21 mouse cellular contexts compared by ENCODE assay signal in the genomic region with DNA sequence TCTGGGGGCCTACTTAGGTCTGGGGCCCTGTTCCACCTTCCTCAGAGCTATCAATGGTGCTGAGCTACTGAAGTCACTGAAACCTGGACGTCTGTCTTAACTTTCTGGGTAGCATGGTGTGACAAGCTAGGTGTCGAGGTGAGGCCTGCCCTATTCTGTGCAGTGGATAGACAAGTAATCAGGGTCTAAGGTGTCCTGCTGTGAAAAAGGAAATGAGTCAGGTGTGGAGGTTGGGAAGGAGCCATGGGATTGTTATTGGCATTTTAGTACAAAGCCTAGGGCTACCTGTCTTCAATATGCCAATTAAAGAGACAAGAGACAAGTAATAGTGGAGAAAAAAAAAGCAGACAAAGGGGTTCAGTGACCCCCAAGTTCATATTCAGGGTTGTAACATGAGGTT.
"Had no signal": no experiment of that assay in that cellular context is flagged by ENCODE, and none has a peak within 500 bp of the region (broad histone marks: within the 10 kb centered on the region; RNA-seq: fewer than 3 reads in every experiment).

No protein-coding gene starts in this region.

- H3K9ac ChIP-seq: heart, embryonic 12.5 days; hindbrain, embryonic 14.5 days; limb, embryonic 13.5 days; limb, embryonic 15.5 days; liver, embryonic 12.5 days; liver, embryonic 14.5 days had no signal

- ATAC-seq: hindbrain, embryonic 16.5 days; inflammation-experienced regulatory T-cells, adult 6 months; liver, embryonic 12.5 days had no signal

- H3K27me3 ChIP-seq: heart, embryonic 12.5 days; limb, embryonic 13.5 days; limb, embryonic 15.5 days had no signal

- DNase-seq: gastrocnemius, postnatal 10 days; gastrocnemius, postnatal 36 days; heart, postnatal 10 days; kidney, adult 18-20 months; kidney, adult 8-10 months; kidney, postnatal 14 days; kidney, postnatal 36 days; layer of hippocampus, adult 9-11 months; layer of hippocampus, postnatal 36 days; left cerebral cortex, postnatal 4 days; lung, adult 18-20 months had no signal

- H3K4me1 ChIP-seq: limb, embryonic 13.5 days; limb, embryonic 15.5 days; liver, embryonic 12.5 days had no signal

- H3K4me3 ChIP-seq: heart, embryonic 10.5 days; heart, embryonic 12.5 days; limb, embryonic 13.5 days; limb, embryonic 15.5 days; liver, embryonic 12.5 days had no signal

- H3K27ac ChIP-seq: heart, embryonic 10.5 days; hindbrain, embryonic 14.5 days; kidney, postnatal 0 days; limb, embryonic 13.5 days; limb, embryonic 15.5 days; liver, embryonic 12.5 days; liver, embryonic 14.5 days had no signal

- H3K9me3 ChIP-seq: heart, embryonic 10.5 days; heart, embryonic 12.5 days; limb, embryonic 13.5 days; limb, embryonic 15.5 days; liver, embryonic 12.5 days had no signal

- H3K4me2 ChIP-seq: heart, embryonic 12.5 days; hindbrain, embryonic 14.5 days; limb, embryonic 13.5 days; limb, embryonic 15.5 days; liver, embryonic 12.5 days had no signal

- H3K36me3 ChIP-seq: heart, embryonic 10.5 days; heart, embryonic 12.5 days; limb, embryonic 13.5 days; limb, embryonic 15.5 days; liver, embryonic 12.5 days had no signal
